Mouse (Mus musculus) testis, adult 2 months (tissue): ENCODE results near the gene Btaf1. TPM values are rescaled to one million over a fixed set of nuclear protein-coding genes. Genes with fewer than 3 reads are reported as not detected.
A peak's percentile ranks its signal among the peaks of the same experiment; 100 is the strongest.

Source experiments
- H3K27ac ChIP-seq: fragments of 200-500 bp; 2 replicates; pipeline ENCODE4 v1.5.1; 2012; ENCODE audit warnings: low read depth, low read length; ENCODE audit not compliant: control insufficient read depth, insufficient read depth
- H3K27me3 ChIP-seq: fragments of 200-500 bp; 2 replicates; pipeline ENCODE4 v1.6.1; 2012; ENCODE audit warnings: mild to moderate bottlenecking, low read length, moderate library complexity; ENCODE audit not compliant: control insufficient read depth, insufficient read depth
- H3K36me3 ChIP-seq: fragments of 200-500 bp; 2 replicates; pipeline ENCODE4 v1.6.1; 2012; ENCODE audit warnings: mild to moderate bottlenecking, low read length; ENCODE audit not compliant: control insufficient read depth, insufficient read depth
- H3K4me1 ChIP-seq: fragments of 200-500 bp; 2 replicates; pipeline ENCODE4 v1.6.1; 2012; ENCODE audit warnings: low read length; ENCODE audit not compliant: control insufficient read depth, insufficient read depth
- H3K4me3 ChIP-seq: fragments of 200-500 bp; 2 replicates; pipeline ENCODE4 v1.5.1; 2012; ENCODE audit warnings: low read depth, mild to moderate bottlenecking, low read length, moderate library complexity, mixed read lengths; ENCODE audit not compliant: control insufficient read depth
- CTCF ChIP-seq: fragments of 200-500 bp; IDR thresholded peaks from 2 replicates; pipeline ENCODE4 v1.5.1; 2012; ENCODE audit warnings: low read depth, mild to moderate bottlenecking, inconsistent platforms, low read length, moderate library complexity; ENCODE audit not compliant: control insufficient read depth, insufficient read depth, insufficient replicate concordance
- POLR2A ChIP-seq: fragments of 200-500 bp; IDR thresholded peaks from 2 replicates; pipeline ENCODE4 v1.6.1; 2012; ENCODE audit warnings: low read depth, mild to moderate bottlenecking, inconsistent platforms, low read length, moderate library complexity; ENCODE audit not compliant: control insufficient read depth
- polyA plus RNA-seq: library from polyadenylated mRNA; depleted of rRNA; stranded (reverse); fragments of >200 nt; gene quantifications from 2 replicates; pipeline ENCODE4 v1.2.3, GENCODE M21; 2012; rRNA removed

Gene Btaf1
- polyA plus RNA-seq: 15.4 and 16.7 TPM in 2 replicates

DNA sequence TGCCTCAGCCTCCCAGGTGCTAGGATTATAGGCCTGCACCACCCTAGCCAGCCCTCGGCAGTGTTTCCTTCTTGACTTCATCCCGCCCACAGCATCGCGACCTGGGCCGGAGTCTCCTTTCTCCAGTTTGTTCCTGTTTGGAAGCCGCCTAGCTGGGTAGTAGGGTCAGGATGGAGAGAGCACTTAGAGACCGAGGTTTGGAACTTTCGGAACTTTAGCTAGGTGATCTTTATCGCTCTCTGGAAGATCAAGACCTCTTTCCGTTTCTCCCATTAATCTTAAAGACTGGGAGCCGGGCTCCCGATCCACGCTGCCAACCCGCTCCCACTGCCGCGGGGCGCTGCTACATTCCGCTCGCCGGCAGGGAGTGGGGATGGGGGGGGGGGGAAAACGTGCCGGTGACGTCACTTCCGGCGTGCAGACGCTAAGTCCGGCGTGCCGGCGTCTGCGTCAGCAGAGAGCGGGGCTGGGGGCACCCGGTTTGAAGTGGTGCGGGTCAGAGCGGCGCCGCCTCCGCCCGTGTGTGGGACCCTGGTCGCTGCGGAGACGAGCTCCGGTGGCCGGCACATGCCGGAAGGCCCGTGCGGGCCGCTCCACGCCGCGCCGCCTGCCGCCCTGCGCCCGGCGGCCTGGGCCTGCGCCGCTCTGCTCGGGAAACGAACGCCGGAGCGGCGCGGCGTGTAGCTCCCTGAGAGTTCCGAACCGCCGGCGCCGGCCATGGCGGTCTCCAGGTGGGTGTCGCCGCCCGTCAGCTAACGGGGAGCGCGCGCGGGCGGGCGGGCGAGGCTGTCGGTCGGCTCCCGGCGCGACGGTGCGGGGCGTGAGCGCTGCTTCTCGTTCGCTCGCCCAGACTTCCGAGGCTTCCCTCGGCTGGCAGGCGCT, at the start of gene Btaf1:
TSS of gene Btaf1 (plus strand) at position 409 of the 882 bp plus-strand sequence.
- Histone ChIP-seq H3K4me1 (no peaks in the 10 kb centered on the region; the same call in 1 of the 2 replicates), H3K27me3 (no peaks in the 10 kb centered on the region), H3K27ac (peak within 1 kb of the TSS; percentile 93), H3K36me3 (no peaks in the 10 kb centered on the region), H3K4me3 (peak within 1 kb of the TSS; percentile 97)
- TF ChIP-seq POLR2A: peak; percentile 98
- TF ChIP-seq CTCF: no peak

DNA sequence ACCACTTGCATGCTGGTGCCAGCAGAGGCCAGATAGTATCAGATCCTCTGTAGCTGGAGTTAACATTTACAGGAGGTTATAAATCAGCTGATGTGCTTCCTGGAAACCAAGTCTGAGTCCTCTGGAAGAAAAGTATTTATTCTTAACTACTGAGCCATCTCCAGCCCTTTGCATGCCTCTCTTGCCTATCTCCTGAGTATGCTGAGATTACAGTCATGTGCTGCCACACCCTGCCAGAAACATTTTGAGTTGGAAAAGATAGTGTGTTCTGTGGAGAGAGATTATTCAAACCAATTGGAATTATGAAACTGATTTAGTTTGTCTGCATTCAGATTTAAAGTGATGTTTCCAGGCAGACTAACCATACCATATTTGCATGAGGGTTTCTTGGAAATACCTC, 48.5 kb upstream of the Btaf1 start:
- no peaks in the 10 kb centered on the region for H3K36me3 ChIP-seq
- no peaks in the 10 kb centered on the region for H3K4me1 ChIP-seq
- TF ChIP-seq CTCF (no peak), POLR2A (no peak)
- no peak overlapping the region for H3K27ac ChIP-seq
- no peak overlapping the region for H3K4me3 ChIP-seq
- no peaks in the 10 kb centered on the region for H3K27me3 ChIP-seq

- no peak for TF ChIP-seq CTCF
- TF ChIP-seq POLR2A: no peak
- Histone ChIP-seq H3K27ac (no peak overlapping the region), H3K4me3 (no peak overlapping the region), H3K27me3 (no peaks in the 10 kb centered on the region), H3K4me1 (no peaks in the 10 kb centered on the region), H3K36me3 (no peaks in the 10 kb centered on the region)
Measured at GRCm38 (mm10) chr19:36878743-36879495, 47.0 kb upstream of the Btaf1 start.

- H3K4me3 ChIP-seq: no peak overlapping the region
- H3K27me3 ChIP-seq: no peaks in the 10 kb centered on the region
- H3K4me1 ChIP-seq: no peaks in the 10 kb centered on the region
- no peaks in the 10 kb centered on the region for H3K36me3 ChIP-seq
- no peak for TF ChIP-seq CTCF
- H3K27ac ChIP-seq: no peak overlapping the region
Measured at GRCm38 (mm10) chr19:36883119-36883518, 42.8 kb upstream of the Btaf1 start.

GRCm38 (mm10) chr19:36886316-36886715, 39.6 kb upstream of the Btaf1 start:
- no peak overlapping the region for H3K4me3 ChIP-seq
- TF ChIP-seq CTCF: no peak
- H3K4me1 ChIP-seq: no peaks in the 10 kb centered on the region
- no peak overlapping the region for H3K27ac ChIP-seq
- H3K36me3 ChIP-seq: no peaks in the 10 kb centered on the region
- H3K27me3 ChIP-seq: no peaks in the 10 kb centered on the region

DNA sequence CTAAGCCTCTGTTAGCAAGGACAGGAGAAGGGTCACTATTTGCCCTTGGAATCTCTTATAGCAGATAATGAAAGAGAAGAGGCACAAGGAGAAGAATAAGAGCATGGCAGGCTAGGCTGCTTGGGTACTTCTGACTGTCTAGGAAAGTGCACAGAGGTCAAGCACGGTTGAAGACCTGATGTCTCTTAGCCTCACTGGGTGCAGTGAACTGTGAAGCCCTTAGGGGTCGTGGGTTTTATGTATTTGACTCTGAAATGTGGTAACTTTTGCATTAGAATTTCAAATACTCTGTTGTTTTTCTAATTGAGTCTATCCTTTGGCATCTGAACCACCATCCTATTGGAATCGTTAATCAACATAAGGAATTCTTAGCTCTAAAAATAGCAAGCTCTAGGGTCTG, 38.2 kb upstream of the Btaf1 start:
- TF ChIP-seq CTCF: no peak
- no peak for TF ChIP-seq POLR2A
- Histone ChIP-seq H3K27ac (no peak overlapping the region), H3K36me3 (no peaks in the 10 kb centered on the region), H3K4me1 (no peaks in the 10 kb centered on the region), H3K27me3 (no peaks in the 10 kb centered on the region), H3K4me3 (no peak overlapping the region)

DNA sequence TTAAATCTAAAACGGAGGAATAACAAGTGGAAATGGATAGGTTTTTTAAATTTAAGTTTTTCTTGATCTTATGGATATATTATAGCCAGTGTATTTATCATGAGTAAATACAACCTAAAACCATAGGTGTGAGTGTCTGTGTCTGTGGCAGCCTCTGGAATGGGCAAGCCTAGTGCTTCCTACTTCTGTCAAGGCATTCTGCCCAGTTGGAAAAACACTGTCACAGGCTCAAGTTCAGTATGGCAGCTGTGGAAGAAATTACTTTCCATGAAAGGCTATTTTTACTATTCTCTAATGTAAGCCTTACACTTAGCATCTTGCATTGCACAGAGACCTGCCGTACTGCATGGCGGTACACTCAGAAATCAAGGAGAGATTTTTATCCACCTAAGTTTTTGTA, 34.1 kb upstream of the Btaf1 start:
- Histone ChIP-seq H3K27ac (no peak overlapping the region), H3K4me1 (no peaks in the 10 kb centered on the region), H3K4me3 (no peak overlapping the region), H3K36me3 (no peaks in the 10 kb centered on the region), H3K27me3 (no peaks in the 10 kb centered on the region)
- no peak for TF ChIP-seq POLR2A
- TF ChIP-seq CTCF: no peak
